Mouse (Mus musculus) left cerebral cortex, adult 8-10 months (tissue): ENCODE measurements at regions not wholly inside any gene's neighbourhood (a gene's known extent, or its start where the extent isn't known, plus 50 kb on each side); places are given as distances from the start of the nearest gene placed in this dataset.

Source experiments
- DNase-seq, 2 experiments: peaks; one replicate each; pipeline ENCODE4 v3.0.0; 2022; ENCODE audit warnings: low spot score in 2 of 2

GRCm38 (mm10) chr2:52804106-52804825 lies 53.4 kb upstream of the Fmnl2 start:
- peak; percentile 4 to 63 for DNase-seq

- no peak for DNase-seq
Observed at GRCm38 (mm10) chr2:52804826-52805149, 52.9 kb upstream of the Fmnl2 start.

GRCm38 (mm10) chr2:52807826-52808225 lies 49.8 kb upstream of the Fmnl2 start:
- DNase-seq: no peak
